ENCODE assay signal across 16 mouse cellular contexts in the genomic region with DNA sequence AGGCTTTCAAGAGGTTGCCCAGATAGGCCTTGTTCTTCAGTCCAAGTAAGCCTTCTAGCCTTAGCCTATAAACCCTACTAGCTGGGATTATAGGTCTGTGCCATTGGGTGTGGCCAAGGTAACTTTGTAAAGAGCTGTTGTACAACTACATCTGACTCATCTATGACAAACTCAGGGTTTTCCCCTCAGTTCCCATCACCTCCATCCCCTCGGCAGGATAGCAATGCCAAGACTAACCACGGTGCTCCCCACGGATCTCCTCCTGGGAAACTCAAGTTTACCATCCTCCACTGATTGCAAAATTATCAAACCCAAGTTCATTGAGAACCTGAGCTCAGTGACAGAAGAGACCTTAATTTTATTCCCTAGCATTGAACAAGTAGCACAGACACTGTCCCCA. TPM values are rescaled to one million over a fixed set of nuclear protein-coding genes. Genes with fewer than 3 reads are reported as not detected.
"Had no signal": no experiment of that assay in that cellular context is flagged by ENCODE, and none has a peak within 500 bp of the region (broad histone marks: within the 10 kb centered on the region; RNA-seq: fewer than 3 reads in every experiment).

No protein-coding gene starts in this region.

- DNase-seq: lung, adult 2 months; lung, postnatal 14 days; lung, postnatal 36 days; right cerebral cortex, postnatal 14 days; thymus, adult 18-20 months; thymus, postnatal 14 days; thymus, postnatal 36 days had no signal

- H3K9me3 ChIP-seq: lung, embryonic 15.5 days; megakaryocyte, embryonic 14.5 days; midbrain, embryonic 13.5 days; midbrain, embryonic 15.5 days; neural tube, embryonic 12.5 days had no signal

- H3K27ac ChIP-seq: lung, embryonic 15.5 days; macrophage; midbrain, embryonic 13.5 days; midbrain, embryonic 15.5 days; neural tube, embryonic 12.5 days had no signal

- H3K27me3 ChIP-seq: lung, embryonic 15.5 days; megakaryocyte, embryonic 14.5 days; midbrain, embryonic 13.5 days; midbrain, embryonic 15.5 days; neural tube, embryonic 12.5 days had no signal

- H3K4me1 ChIP-seq: lung, embryonic 15.5 days; megakaryocyte, embryonic 14.5 days; midbrain, embryonic 13.5 days; midbrain, embryonic 15.5 days; neural tube, embryonic 12.5 days had no signal

- H3K4me3 ChIP-seq: lung, embryonic 15.5 days; megakaryocyte, embryonic 14.5 days; midbrain, embryonic 13.5 days; midbrain, embryonic 15.5 days; neural tube, embryonic 12.5 days had no signal

RNA-seq across cellular contexts. Expression of a gene that starts 18.7 kb away (rescaled TPM):
- polyA plus RNA-seq: macrophage; neural tube, embryonic 14.5 days; spleen, adult 2 months; thymus, postnatal 0 days had no signal
